Mouse (Mus musculus) limb, embryonic 14.5 days (tissue): ENCODE measurements at regions not wholly inside any gene's neighbourhood (a gene's known extent, or its start where the extent isn't known, plus 50 kb on each side); places are given as distances from the start of the nearest gene placed in this dataset.
A peak's percentile ranks its signal among the peaks of the same experiment; 100 is the strongest.

ENCODE experiments used
- ATAC-seq: fragments of 200-750 bp; cut with Nextera tagmentation; 2 replicates; pipeline ENCODE4 v1.8.0; 2017; ENCODE audit warnings: low read depth, moderate number of reproducible peaks, moderate TSS enrichment; ENCODE audit not compliant: low FRiP score
- DNase-seq: peaks from one replicate; pipeline ENCODE4 v3.0.0-alpha.2; 2015; ENCODE audit warnings: low spot score
- H3K27ac ChIP-seq: fragments of 300-500 bp; sonication (generic); replicated peaks from 2 replicates; pipeline ENCODE4 v1.5.1; 2014; ENCODE audit warnings: low read depth, mild to moderate bottlenecking, low read length, moderate library complexity, mixed read lengths
- H3K27me3 ChIP-seq: fragments of 300-500 bp; sonication (generic); 2 replicates; pipeline ENCODE4 v1.6.1; 2014; ENCODE audit warnings: low read length, mixed read lengths; ENCODE audit not compliant: control insufficient read depth, insufficient read depth
- H3K36me3 ChIP-seq: fragments of 300-500 bp; sonication (generic); 2 replicates; pipeline ENCODE4 v1.6.1; 2014; ENCODE audit warnings: mild to moderate bottlenecking, low read length, moderate library complexity, mixed read lengths; ENCODE audit not compliant: control insufficient read depth, insufficient read depth
- H3K4me1 ChIP-seq: fragments of 300-500 bp; sonication (generic); 2 replicates; pipeline ENCODE4 v1.6.1; 2014; ENCODE audit warnings: antibody characterized with exemption, low read length, mixed read lengths; ENCODE audit not compliant: control insufficient read depth, insufficient read depth
- H3K4me2 ChIP-seq: fragments of 300-500 bp; sonication (generic); replicated peaks from 2 replicates; pipeline ENCODE4 v1.6.1; 2014; ENCODE audit warnings: low read depth, mild to moderate bottlenecking, low read length, moderate library complexity; ENCODE audit not compliant: severe bottlenecking
- H3K4me3 ChIP-seq: fragments of 300-500 bp; sonication (generic); replicated peaks from 2 replicates; pipeline ENCODE4 v1.5.1; 2014; ENCODE audit warnings: low read length
- H3K9ac ChIP-seq: fragments of 300-500 bp; sonication (generic); 2 replicates; pipeline ENCODE4 v1.6.1; 2014; ENCODE audit warnings: mild to moderate bottlenecking, low read depth, low read length, moderate library complexity; ENCODE audit not compliant: severe bottlenecking
- H3K9me3 ChIP-seq: fragments of 300-500 bp; sonication (generic); 2 replicates; pipeline ENCODE4 v1.6.1; 2016; ENCODE audit warnings: low read length; ENCODE audit not compliant: control insufficient read depth
- POLR2A ChIP-seq: fragments of 200-500 bp; IDR thresholded peaks from 2 replicates; pipeline ENCODE4 v1.8.0; 2012; ENCODE audit warnings: inconsistent platforms, mild to moderate bottlenecking, moderate library complexity, borderline replicate concordance; ENCODE audit not compliant: insufficient read depth, insufficient read length; ENCODE audit errors: extremely low read depth
- WGBS: fragments of 180-500 bp; shearing (Covaris S2); extraction: QIAGEN DNeasy Blood & Tissue Kit; methylation state at CpG from one replicate; pipeline ENCODE4 v1.1.7; 2014; 5-methylcytosine and 5-hydroxymethylcytosine counted together

- DNase-seq (no peak), ATAC-seq (no peak)
- no peak overlapping the region for H3K27ac ChIP-seq
- H3K4me1 ChIP-seq: no peaks in the 10 kb centered on the region
- no peaks in the 10 kb centered on the region for H3K36me3 ChIP-seq
- H3K9ac ChIP-seq: no peak overlapping the region
- H3K4me3 ChIP-seq: no peak overlapping the region
- no peak overlapping the region for H3K4me2 ChIP-seq
- H3K27me3 ChIP-seq: no peaks in the 10 kb centered on the region
- H3K9me3 ChIP-seq: no peaks in the 10 kb centered on the region
- no peak for TF ChIP-seq POLR2A
Observed at GRCm38 (mm10) chr12:25559601-25560000, 462.7 kb upstream of the Id2 start.

- Histone ChIP-seq H3K9ac (no peak overlapping the region), H3K27ac (no peak overlapping the region), H3K36me3 (no peaks in the 10 kb centered on the region), H3K4me1 (no peaks in the 10 kb centered on the region), H3K4me2 (no peak overlapping the region), H3K9me3 (no peaks in the 10 kb centered on the region), H3K27me3 (no peaks in the 10 kb centered on the region), H3K4me3 (no peak overlapping the region)
- WGBS: 71% methylated on average over 1 of the region's 1 CpGs
- DNase-seq: no peak
- no peak for ATAC-seq
- TF ChIP-seq POLR2A: no peak
Observed at GRCm38 (mm10) chr12:25553656-25554055, 456.7 kb upstream of the Id2 start.

- no peak for ATAC-seq
- Histone ChIP-seq H3K27ac (no peak overlapping the region), H3K4me2 (no peak overlapping the region), H3K9ac (no peak overlapping the region), H3K9me3 (no peaks in the 10 kb centered on the region), H3K36me3 (no peaks in the 10 kb centered on the region), H3K4me1 (no peaks in the 10 kb centered on the region), H3K4me3 (no peak overlapping the region), H3K27me3 (no peaks in the 10 kb centered on the region)
- TF ChIP-seq POLR2A: no peak
- no peak for DNase-seq
- 75% methylated on average over 3 of the region's 3 CpGs for WGBS
Observed at GRCm38 (mm10) chr12:25549735-25550134, 452.8 kb upstream of the Id2 start.

DNA sequence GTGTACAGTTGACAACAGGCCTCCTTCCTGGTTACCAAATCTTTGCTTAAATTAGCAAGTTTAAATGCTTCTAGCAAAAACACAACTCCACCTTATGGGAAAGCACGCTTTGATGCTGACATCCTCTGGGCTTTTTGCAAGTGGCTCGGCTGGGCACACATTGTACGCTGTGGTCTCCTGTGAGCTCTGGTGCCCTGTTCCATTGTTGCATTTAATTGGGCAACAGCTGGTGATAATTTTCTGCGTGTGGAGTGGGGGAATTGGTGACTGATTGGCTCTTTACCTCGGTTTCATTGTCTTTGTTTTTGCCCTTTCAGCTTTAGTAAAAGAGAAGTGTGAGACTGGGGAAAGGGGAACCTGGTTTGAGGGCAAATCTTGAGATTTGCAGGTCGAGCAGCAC is 447.3 kb upstream of the Id2 start:
- no peak overlapping the region for H3K4me3 ChIP-seq
- ATAC-seq (no peak), DNase-seq (no peak)
- no peaks in the 10 kb centered on the region for H3K9me3 ChIP-seq
- no peak overlapping the region for H3K4me2 ChIP-seq
- no peak overlapping the region for H3K9ac ChIP-seq
- WGBS: 34% methylated on average over 6 of the region's 6 CpGs
- H3K27me3 ChIP-seq: no peaks in the 10 kb centered on the region
- no peaks in the 10 kb centered on the region for H3K4me1 ChIP-seq
- no peaks in the 10 kb centered on the region for H3K36me3 ChIP-seq
- TF ChIP-seq POLR2A: no peak
- no peak overlapping the region for H3K27ac ChIP-seq

- H3K4me3 ChIP-seq: no peak overlapping the region
- no peaks in the 10 kb centered on the region for H3K36me3 ChIP-seq
- 16% methylated on average over 5 of the region's 5 CpGs for WGBS
- H3K9me3 ChIP-seq: no peaks in the 10 kb centered on the region
- H3K4me2 ChIP-seq: no peak overlapping the region
- H3K27me3 ChIP-seq: no peaks in the 10 kb centered on the region
- no peak for TF ChIP-seq POLR2A
- 0 out of 2 replicates have a peak, but pooled peaks have one; percentile 27 for ATAC-seq
- DNase-seq: no peak
- H3K27ac ChIP-seq: 0 out of 2 replicates have a peak overlapping the region, but pooled peaks have one; percentile 22
- no peak overlapping the region for H3K9ac ChIP-seq
- H3K4me1 ChIP-seq: peaks cover 33% of the 10 kb centered on the region
Observed at GRCm38 (mm10) chr12:25534620-25534950, 437.6 kb upstream of the Id2 start.
